Mouse (Mus musculus) limb, embryonic 10.5 days (tissue): ENCODE measurements at regions not wholly inside any gene's neighbourhood (a gene's known extent, or its start where the extent isn't known, plus 50 kb on each side); places are given as distances from the start of the nearest gene placed in this dataset.
A peak's percentile ranks its signal among the peaks of the same experiment; 100 is the strongest.

Experiments
- DNase-seq: peaks from one replicate; pipeline ENCODE4 v3.0.0-alpha.2; 2017; ENCODE audit warnings: low spot score
- H3K27ac ChIP-seq: fragments of 300-500 bp; sonication (generic); 2 replicates; pipeline ENCODE4 v1.5.1; 2016; ENCODE audit warnings: mild to moderate bottlenecking
- H3K27me3 ChIP-seq: fragments of 300-500 bp; sonication (generic); 2 replicates; pipeline ENCODE4 v1.6.1; 2016; ENCODE audit warnings: low read depth, mild to moderate bottlenecking; ENCODE audit not compliant: poor library complexity, severe bottlenecking
- H3K36me3 ChIP-seq: fragments of 300-500 bp; sonication (generic); 2 replicates; pipeline ENCODE4 v1.6.1; 2016; ENCODE audit warnings: mild to moderate bottlenecking, moderate library complexity
- H3K4me1 ChIP-seq: fragments of 300-500 bp; sonication (generic); 2 replicates; pipeline ENCODE4 v1.6.1; 2016
- H3K4me3 ChIP-seq: fragments of 300-500 bp; sonication (generic); 2 replicates; pipeline ENCODE4 v1.5.1; 2016; ENCODE audit warnings: mild to moderate bottlenecking, moderate library complexity
- H3K9me3 ChIP-seq: fragments of 300-500 bp; sonication (generic); replicated peaks from 2 replicates; pipeline ENCODE4 v1.6.1; 2016; ENCODE audit warnings: mild to moderate bottlenecking
- WGBS: fragments of 180-500 bp; shearing (Covaris S2); methylation state at CpG from one replicate; pipeline ENCODE4 v1.1.7; 2016; 5-methylcytosine and 5-hydroxymethylcytosine counted together

DNA sequence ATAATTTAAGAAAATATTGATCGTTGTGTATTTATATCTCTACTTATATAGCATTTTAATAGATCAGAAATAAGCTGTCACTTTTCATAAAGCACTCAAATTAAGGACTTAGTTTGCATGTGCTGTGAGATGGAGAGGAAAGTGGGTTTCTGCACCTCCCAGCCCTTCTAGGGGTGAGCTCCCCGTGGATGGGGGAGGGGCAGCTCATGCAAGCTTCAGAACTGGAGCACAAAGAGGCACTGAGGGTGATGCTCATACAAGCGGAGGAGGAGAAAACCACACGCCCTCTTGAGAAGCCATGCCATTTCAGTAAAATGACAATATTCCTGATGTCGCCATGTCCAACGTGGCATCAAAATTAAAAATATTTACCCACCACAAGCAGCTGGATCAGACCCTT is 452.1 kb upstream of the 3110018I06Rik start:
- no peaks in the 10 kb centered on the region for H3K9me3 ChIP-seq
- peaks cover 9% of the 10 kb centered on the region for H3K4me1 ChIP-seq
- H3K27me3 ChIP-seq = no peaks in the 10 kb centered on the region
- no peak overlapping the region for H3K27ac ChIP-seq
- H3K4me3 ChIP-seq = no peak overlapping the region
- no peaks in the 10 kb centered on the region for H3K36me3 ChIP-seq
- DNase-seq = no peak
- WGBS = 73% methylated on average over 6 of the region's 6 CpGs

GRCm38 (mm10) chr12:107041927-107042652 is 446.3 kb upstream of the 3110018I06Rik start:
- WGBS = 56% methylated on average over 13 of the region's 13 CpGs
- DNase-seq = peak; percentile 34
- H3K4me3 ChIP-seq = no peak overlapping the region
- H3K9me3 ChIP-seq = no peaks in the 10 kb centered on the region
- no peaks in the 10 kb centered on the region for H3K27me3 ChIP-seq
- peaks cover 15% of the 10 kb centered on the region for H3K4me1 ChIP-seq
- no peaks in the 10 kb centered on the region for H3K36me3 ChIP-seq
- no peak overlapping the region for H3K27ac ChIP-seq

GRCm38 (mm10) chr12:107046496-107046895 is 441.9 kb upstream of the 3110018I06Rik start:
- no peak for DNase-seq
- no peaks in the 10 kb centered on the region for H3K9me3 ChIP-seq
- H3K27me3 ChIP-seq = no peaks in the 10 kb centered on the region
- 90% methylated on average over 3 of the region's 3 CpGs for WGBS
- H3K4me1 ChIP-seq = peaks cover 13% of the 10 kb centered on the region
- no peak overlapping the region for H3K27ac ChIP-seq
- H3K4me3 ChIP-seq = no peak overlapping the region
- no peaks in the 10 kb centered on the region for H3K36me3 ChIP-seq

GRCm38 (mm10) chr12:107047059-107047531 is 441.3 kb upstream of the 3110018I06Rik start:
- H3K4me3 ChIP-seq = no peak overlapping the region
- no peak for DNase-seq
- peaks cover 7% of the 10 kb centered on the region for H3K4me1 ChIP-seq
- no peaks in the 10 kb centered on the region for H3K27me3 ChIP-seq
- WGBS = 78% methylated on average over 13 of the region's 13 CpGs
- H3K9me3 ChIP-seq = no peaks in the 10 kb centered on the region
- no peak overlapping the region for H3K27ac ChIP-seq
- H3K36me3 ChIP-seq = no peaks in the 10 kb centered on the region

DNA sequence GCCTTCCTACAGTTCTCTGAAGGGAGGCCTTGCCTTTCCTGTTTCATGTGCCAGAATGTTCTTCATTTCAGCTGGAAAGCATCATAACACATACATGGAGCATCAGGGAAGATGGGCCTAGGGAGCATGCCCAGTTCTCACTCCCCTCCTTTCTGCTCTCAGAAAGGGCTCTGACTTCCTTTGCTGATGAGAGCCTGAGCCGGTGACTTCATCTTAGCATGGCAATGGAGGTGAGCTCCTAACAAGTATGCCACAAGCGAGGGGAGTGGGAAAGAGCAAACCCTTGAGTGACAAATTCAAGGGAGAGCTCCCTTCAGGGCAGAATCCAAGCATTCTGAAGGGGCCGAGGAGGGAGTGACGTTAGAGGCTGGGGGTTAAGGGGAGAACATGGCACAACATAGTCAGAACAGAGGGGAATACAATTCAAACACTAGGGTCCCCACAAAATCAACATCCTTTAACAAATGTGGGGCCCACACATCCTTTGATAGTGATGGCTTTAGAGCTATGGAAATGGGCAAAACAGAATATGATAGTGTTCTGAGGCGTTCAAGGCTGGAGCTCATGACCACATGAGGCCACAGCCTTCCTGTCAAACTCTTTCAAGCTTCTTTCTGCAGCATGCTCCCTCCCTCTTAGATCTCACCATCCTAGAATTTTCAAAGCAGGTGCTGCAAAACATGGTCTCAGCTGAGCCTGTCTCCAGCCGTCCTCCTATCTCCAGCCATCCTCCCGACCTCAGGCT is 437.4 kb upstream of the 3110018I06Rik start:
- Histone ChIP-seq H3K4me3 (no peak overlapping the region), H3K9me3 (no peaks in the 10 kb centered on the region), H3K36me3 (no peaks in the 10 kb centered on the region), H3K27me3 (no peaks in the 10 kb centered on the region), H3K4me1 (no peaks in the 10 kb centered on the region), H3K27ac (no peak overlapping the region)
- DNase-seq = no peak
- WGBS = 83% methylated on average over 7 of the region's 7 CpGs

- Histone ChIP-seq H3K9me3 (no peaks in the 10 kb centered on the region), H3K36me3 (no peaks in the 10 kb centered on the region), H3K27me3 (no peaks in the 10 kb centered on the region), H3K27ac (no peak overlapping the region), H3K4me1 (no peaks in the 10 kb centered on the region), H3K4me3 (no peak overlapping the region)
- 97% methylated on average over 6 of the region's 6 CpGs for WGBS
- DNase-seq = no peak
Measured at GRCm38 (mm10) chr12:107052136-107052535, 436.3 kb upstream of the 3110018I06Rik start.

DNA sequence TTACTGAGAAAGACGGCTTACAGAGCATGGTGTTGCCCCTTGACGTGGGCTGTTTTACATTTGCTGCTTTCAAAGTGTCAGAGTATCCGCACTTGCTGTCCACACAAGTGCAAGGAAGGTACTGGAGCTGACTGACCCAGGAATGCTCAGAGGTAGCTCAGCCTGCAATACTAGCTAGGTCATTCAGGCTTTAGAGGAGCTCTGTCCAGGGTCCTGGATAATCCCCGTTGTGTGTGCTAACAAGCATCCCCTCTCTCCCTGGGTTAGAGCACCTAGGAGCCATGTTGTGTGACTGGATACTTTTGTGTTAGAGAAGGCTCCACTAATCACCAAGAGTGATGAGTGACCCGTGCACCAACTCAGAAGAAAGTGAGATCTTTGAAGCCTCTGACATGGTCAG is 431.9 kb upstream of the 3110018I06Rik start:
- Histone ChIP-seq H3K27ac (no peak overlapping the region), H3K4me1 (no peaks in the 10 kb centered on the region), H3K4me3 (no peak overlapping the region), H3K27me3 (no peaks in the 10 kb centered on the region), H3K9me3 (no peaks in the 10 kb centered on the region), H3K36me3 (no peaks in the 10 kb centered on the region)
- peak; percentile 77 for DNase-seq
- 35% methylated on average over 5 of the region's 5 CpGs for WGBS

DNA sequence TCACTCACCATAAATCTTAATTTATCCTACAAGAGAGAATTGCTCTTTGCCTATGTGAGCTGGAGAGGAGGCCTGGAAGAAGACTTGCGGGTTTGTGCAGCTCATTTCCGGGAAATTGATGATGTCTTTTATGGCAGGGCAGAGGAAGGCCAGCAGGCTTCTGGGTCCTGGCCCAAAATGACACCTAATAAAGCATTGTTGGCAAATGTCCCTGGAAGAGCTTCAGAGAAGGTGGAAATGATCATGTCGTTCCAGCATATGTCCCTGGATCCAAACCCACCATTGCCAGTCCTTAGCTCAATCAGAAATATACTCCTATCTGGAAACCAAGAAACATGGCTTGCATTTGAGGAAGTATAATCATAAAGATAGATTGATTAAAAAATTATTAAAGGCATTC is 427.9 kb upstream of the 3110018I06Rik start:
- DNase-seq = no peak
- WGBS = 42% methylated on average over 3 of the region's 3 CpGs
- H3K9me3 ChIP-seq = 0 out of 2 replicates have a peak, but pooled peaks cover 2% of the 10 kb centered on the region
- no peaks in the 10 kb centered on the region for H3K4me1 ChIP-seq
- H3K4me3 ChIP-seq = no peak overlapping the region
- no peak overlapping the region for H3K27ac ChIP-seq
- no peaks in the 10 kb centered on the region for H3K36me3 ChIP-seq
- H3K27me3 ChIP-seq = no peaks in the 10 kb centered on the region

DNA sequence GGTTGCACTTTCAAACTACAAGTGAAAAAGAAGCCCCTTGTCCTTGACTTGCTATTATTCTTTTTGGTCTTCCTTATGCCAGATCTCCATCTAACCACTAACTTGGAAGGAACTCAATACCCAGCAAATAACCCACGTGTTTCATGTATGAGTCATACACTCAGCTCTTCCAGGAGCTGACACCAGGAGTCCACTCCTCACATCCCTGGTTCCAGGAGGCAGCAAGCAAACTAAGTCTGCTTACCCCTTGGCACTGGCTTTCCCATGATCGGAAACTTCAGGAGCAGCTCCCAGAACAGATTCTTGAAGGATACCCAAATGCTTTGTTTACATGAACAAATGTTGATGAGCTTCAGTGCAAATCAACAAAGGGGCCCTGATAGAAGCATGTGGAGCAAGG is 421.1 kb upstream of the 3110018I06Rik start:
- Histone ChIP-seq H3K36me3 (no peaks in the 10 kb centered on the region), H3K4me3 (no peak overlapping the region), H3K27ac (no peak overlapping the region), H3K9me3 (0 out of 2 replicates have a peak, but pooled peaks cover 2% of the 10 kb centered on the region), H3K27me3 (no peaks in the 10 kb centered on the region), H3K4me1 (no peaks in the 10 kb centered on the region)
- no peak for DNase-seq
- WGBS = 88% methylated on average over 2 of the region's 2 CpGs

GRCm38 (mm10) chr12:107082541-107082940 is 405.9 kb upstream of the 3110018I06Rik start:
- H3K4me3 ChIP-seq = no peak overlapping the region
- 84% methylated on average over 10 of the region's 10 CpGs for WGBS
- no peaks in the 10 kb centered on the region for H3K9me3 ChIP-seq
- H3K36me3 ChIP-seq = no peaks in the 10 kb centered on the region
- peaks cover 25% of the 10 kb centered on the region for H3K4me1 ChIP-seq
- DNase-seq = no peak
- peaks cover 8% of the 10 kb centered on the region for H3K27me3 ChIP-seq
- no peak overlapping the region for H3K27ac ChIP-seq

GRCm38 (mm10) chr12:107085058-107085905 is 403.1 kb upstream of the 3110018I06Rik start:
- WGBS = 40% methylated on average over 14 of the region's 14 CpGs
- no peak for DNase-seq
- Histone ChIP-seq H3K27me3 (peaks cover 13% of the 10 kb centered on the region), H3K36me3 (no peaks in the 10 kb centered on the region), H3K4me1 (peaks cover 21% of the 10 kb centered on the region), H3K4me3 (0 out of 2 replicates have a peak overlapping the region, but pooled peaks have one; percentile 29), H3K27ac (peak overlapping the region; percentile 64; the same call in 1 of the 2 replicates), H3K9me3 (no peaks in the 10 kb centered on the region)

GRCm38 (mm10) chr12:107085906-107086655 is 402.4 kb upstream of the 3110018I06Rik start:
- peaks cover 21% of the 10 kb centered on the region for H3K4me1 ChIP-seq
- H3K27me3 ChIP-seq = peaks cover 13% of the 10 kb centered on the region
- 16% methylated on average over 16 of the region's 16 CpGs for WGBS
- peak overlapping the region; percentile 29 for H3K4me3 ChIP-seq
- H3K27ac ChIP-seq = no peak overlapping the region
- DNase-seq = peak; percentile 82
- no peaks in the 10 kb centered on the region for H3K36me3 ChIP-seq
- no peaks in the 10 kb centered on the region for H3K9me3 ChIP-seq
